Mouse (Mus musculus): ENCODE measurements around the gene Denr.

Gene Denr

DNA sequence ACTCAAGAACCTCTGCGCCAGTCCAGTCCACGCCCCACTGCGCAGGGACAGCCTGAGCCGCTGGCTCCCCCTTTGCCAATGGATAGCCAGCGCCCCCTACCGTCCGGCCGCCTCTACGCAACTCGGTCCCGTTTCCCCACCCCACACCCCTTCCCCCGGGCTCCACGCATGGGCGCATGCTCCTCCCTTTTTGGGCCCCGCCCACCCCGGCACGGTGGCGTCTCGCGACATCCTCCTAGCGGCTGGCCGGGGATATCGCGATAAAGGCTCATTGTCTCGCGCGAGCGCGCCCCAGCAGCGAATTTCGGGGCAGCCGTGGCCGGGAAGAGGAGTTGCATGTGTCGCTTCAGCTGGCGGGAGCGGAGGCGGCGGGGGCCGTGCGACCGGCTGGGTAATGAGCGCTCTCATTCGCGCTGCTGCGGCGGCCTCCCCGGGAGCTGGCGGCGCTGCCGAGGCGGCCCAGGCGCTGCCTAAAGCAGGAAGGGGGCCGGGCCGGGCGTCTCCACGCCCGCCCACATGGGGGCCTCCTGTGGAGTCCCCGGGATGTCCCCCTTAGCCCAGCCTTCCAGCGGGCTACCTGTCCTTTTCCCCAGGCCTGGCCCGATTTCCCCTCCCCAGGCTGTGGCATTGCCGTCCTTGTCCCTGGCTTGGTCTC is at the start of gene Denr:
Gene Denr, plus strand, starts transcription at position 200 of the 655 bp plus-strand sequence.
- DNase-seq = peak; percentile 100

DNA sequence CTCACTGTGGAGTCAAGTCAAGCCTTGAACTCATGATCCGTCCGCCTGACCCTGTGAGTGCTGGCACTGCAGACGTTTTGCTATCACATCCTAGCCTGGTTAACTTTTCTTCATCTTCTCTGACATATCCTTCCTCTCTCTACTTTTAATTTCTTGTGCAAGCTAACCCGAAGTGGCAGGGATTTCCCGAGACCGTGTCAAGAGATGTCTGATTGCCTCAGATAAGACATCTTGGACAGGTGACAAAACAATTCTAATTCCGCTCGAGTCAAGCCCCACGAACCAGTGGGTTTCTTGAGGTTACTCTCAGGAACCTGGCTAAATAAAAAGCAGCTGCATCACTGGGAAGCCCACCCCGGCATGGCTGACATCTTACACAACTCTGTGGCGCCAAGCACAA is 48.2 kb upstream of the Denr start:
- no peak for DNase-seq

GRCm38 (mm10) chr5:123862374-123863350 is 44.3 kb upstream of the Denr start:
- DNase-seq = no peak

GRCm38 (mm10) chr5:123863934-123864333 is 43.0 kb upstream of the Denr start:
- DNase-seq = no peak

DNA sequence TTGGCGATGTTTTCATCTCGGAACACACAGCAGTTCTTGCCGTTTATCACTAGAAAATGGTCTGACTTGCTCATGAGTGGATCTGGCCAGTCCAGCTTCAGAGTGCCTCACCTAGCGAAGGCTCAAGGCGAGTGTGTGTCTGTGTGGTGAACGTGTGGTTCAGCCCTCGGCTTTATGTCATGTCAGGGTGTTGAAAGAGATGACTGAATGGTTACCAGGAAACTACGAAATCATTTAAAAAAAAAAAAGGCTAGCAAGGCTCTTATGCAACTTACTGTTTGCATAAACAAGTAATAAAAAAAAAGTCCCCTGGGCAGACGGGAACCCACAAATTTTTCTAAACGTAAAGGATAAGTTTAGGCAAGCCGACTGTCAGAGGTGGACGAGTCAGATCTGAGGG is 41.6 kb upstream of the Denr start, which contains the start of gene Hcar2:
Gene Hcar2, minus strand, starts transcription at position 135 of the 400 bp plus-strand sequence.
- no peak for DNase-seq

- DNase-seq = no peak
Measured at GRCm38 (mm10) chr5:123866457-123866856, 40.5 kb upstream of the Denr start.

- DNase-seq = no peak
Measured at GRCm38 (mm10) chr5:123869615-123870014, 37.4 kb upstream of the Denr start.

GRCm38 (mm10) chr5:123874177-123874576 is 32.8 kb upstream of the Denr start:
- no peak for DNase-seq

DNA sequence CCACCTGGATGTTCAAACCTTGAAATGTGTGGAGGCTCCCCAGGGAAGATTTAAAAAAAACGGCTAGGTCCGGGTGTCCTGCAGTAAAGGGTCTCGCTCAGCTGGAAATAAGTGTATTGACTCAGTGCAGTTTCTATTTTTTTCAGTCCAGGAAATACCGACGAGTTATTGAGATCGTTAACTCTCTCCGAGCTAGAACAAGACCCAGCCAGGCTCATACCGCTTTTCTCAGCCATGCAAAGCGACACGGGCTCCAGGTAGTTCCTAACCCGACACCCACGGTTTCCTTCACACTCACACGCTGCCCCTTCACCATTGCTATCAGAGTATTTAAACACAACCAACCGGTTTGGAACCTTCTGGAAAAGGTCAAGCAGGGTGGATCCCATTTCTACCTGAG is 28.9 kb upstream of the Denr start:
- no peak for DNase-seq

- DNase-seq = no peak
Measured at GRCm38 (mm10) chr5:123879928-123880327, 27.0 kb upstream of the Denr start, which contains the start of gene Hcar1. TSS of gene Hcar1 (minus strand) at chr5:123880020.

GRCm38 (mm10) chr5:123880778-123881177 is 26.2 kb upstream of the Denr start:
- DNase-seq = no peak

DNA sequence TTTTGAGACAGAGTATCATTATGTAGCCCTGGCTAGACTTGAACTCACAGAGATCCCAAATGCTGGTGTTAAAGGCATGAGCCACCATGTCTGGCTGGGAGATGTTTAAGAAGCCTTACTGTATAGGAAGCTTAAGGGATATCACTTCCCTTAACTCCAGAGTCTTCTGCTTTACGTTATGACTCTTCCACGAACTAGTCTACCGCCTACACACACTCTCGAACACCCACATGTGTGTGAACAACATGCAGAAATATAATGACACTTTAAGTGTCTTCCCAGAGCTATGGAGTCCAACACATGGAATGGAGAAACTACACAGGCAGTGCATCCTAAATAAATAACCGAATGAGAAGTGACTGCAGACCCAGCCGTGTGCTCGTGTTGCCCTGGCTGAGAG is 23.1 kb upstream of the Denr start:
- DNase-seq = no peak

GRCm38 (mm10) chr5:123884332-123884731 is 22.6 kb upstream of the Denr start:
- DNase-seq = no peak

DNA sequence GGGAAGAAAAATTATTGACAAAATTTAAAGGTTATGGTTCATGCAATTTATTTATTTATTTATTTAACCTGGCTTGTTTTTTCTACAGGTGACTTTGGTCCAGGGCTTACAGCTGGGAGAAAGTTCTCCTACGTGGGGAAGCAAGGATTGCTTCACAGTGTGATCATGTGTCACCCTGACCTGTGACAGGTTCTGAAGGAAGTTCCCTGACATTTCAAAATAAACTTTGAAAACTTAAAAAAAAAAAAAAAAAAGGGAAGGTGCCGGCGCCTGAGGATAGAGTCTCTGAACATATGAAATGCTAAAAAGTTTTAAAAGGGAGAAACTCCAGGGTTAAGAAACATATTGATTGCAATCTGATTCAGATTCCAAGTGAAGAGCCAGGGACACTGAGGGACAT is 20.6 kb upstream of the Denr start:
- DNase-seq = no peak

DNA sequence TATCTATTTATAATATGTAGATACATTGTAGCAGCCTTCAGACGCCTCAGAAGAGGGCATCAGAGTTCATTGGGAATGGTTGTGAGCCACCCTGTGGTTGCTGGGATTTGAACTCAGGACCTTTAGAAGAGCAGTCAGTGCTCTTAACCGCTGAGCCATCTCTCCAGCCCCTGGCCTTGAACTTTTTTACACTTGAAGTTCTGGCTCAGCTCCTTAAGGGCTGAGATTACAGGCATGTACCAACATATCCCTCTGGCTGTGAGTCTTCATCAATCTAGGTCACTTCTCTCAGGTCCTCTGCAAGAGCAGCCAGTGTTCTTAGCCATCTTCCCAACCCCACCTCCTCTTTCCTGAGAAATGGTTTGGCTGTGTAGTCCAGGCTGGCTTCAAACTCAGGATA is 16.7 kb upstream of the Denr start:
- DNase-seq = no peak

- DNase-seq = no peak
Measured at GRCm38 (mm10) chr5:123890987-123891386, 16.0 kb upstream of the Denr start.

- DNase-seq = peak; percentile 37
Measured at GRCm38 (mm10) chr5:123891669-123892068, 15.3 kb upstream of the Denr start.

GRCm38 (mm10) chr5:123893520-123893919 is 13.5 kb upstream of the Denr start:
- no peak for DNase-seq

DNA sequence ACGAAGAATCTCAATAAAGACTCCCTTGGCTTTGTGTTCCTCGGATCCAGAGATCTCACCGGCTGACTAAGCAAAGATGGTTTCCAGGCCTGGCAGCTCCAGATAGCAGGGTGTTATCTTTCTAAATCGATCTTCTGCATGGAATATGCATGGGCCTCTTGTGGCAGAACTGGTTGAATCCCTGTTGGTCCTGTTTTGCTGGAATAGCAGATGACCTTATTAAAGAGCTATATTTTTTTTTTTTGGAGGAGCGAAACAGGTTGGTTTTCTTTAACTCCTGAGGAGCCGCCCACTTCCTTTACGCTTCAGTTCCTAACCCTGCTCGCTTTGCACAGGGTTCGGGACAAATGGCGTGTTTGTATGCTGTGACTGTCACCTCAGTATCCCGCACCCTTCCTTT is 10.6 kb upstream of the Denr start:
- DNase-seq = no peak

DNA sequence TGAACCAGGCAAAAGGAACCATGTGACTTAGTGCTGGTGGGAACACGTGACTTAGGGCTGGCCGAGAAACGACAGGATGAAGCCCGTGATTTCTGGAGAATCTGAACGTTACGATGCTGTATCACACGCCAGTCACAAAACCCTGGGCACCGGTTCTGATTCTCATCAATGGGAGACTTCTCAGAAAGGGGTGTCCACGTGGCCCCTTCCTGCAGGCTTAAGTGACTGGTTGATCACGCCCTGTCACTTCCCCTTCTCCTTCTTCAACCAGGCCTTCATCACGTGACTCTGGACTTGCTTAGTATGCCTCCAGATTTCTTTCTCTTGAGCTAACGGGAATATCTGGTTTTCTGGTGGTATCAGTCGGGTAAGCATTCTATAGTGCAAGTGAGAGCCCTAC is 9.6 kb upstream of the Denr start:
- DNase-seq = no peak

DNA sequence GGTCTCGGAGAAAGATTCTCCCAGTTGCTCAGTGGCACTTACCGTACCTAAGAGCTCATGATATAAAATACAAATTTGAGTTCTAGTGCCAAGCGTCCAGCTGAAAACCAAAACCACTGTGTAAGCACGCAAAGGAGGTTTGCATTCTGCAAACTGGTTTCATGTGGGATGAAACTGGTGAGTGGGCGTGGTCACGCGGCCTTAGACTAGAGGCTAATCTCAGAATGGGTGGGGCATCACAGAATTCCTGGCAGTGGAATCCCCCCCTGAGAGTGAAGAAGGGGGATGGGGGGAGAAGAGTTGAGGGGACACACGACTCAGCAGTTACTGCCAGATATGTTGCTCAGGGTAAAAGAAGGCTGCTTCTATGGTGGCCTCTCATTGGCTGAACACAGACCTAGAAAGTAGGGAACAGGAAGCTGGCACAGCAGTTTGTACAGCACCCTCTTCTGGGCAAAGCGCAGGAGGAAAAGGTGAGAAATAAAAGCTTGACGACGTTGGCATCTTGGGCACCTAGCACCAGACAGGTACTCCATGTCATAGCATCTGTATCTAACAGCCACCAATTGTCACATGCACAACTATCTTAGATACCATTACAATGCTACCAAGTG is 2.8 kb upstream of the Denr start:
- DNase-seq = no peak

- no peak for DNase-seq
Measured at GRCm38 (mm10) chr5:123906146-123906975, 614 bp upstream of the Denr start.

DNA sequence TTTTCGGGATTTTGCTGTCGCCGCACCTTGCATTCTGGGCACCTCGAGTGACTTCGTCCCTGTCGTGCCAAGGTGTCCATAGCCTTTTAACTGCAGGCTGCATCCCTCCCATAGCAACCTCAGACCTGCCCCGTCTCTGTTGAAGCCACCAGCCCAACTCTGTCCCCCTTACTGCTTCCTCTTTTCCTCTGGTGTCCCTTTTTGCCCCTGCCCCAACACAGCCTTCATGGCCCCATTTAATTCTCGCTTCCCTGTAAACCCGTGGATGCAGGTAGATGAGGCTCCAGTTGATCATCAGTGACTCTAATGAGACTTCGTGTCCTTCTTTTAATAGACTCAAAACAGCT is 629 bp downstream of the Denr start:
- DNase-seq = no peak

Data from liver (tissue).